8 mouse cellular contexts compared by ENCODE assay signal in genomic region chr5:135168063-135169062, GRCm38 (mm10). TPM values are rescaled to one million over a fixed set of nuclear protein-coding genes. Genes with fewer than 3 reads are reported as not detected.
DNase-seq lines count a peak whose midpoint lies in the region; ATAC-seq lines count a peak whose summit lies in the region.

Bcl7b (plus strand) TSS chr5:135168283.

- H3K36me3 ChIP-seq in hindbrain, embryonic 15.5 days = peaks cover 16% of the 10 kb centered on the region

- DNase-seq in T-cell, adult 2 months (ENCODE audit: low spot score) = peak; percentile 97
- peak; percentile 95 to 97 for DNase-seq in cerebellum, postnatal 36 days
- DNase-seq in frontal cortex, postnatal 36 days (ENCODE audit: low spot score in 2 of 2) = peak; percentile 95 to 98
- DNase-seq in left cerebral cortex, adult 11 months (ENCODE audit: low spot score) = peak; percentile 96
- DNase-seq in lung, postnatal 4 days = peak; percentile 98 to 99
- peak; percentile 89 for DNase-seq in retina, postnatal 7 days (ENCODE audit: low read depth, low spot score)
- peak; percentile 84 for DNase-seq in urinary bladder, adult 2 months (ENCODE audit: low spot score)

- peak within 1 kb of the TSS; percentile 92 for H3K9ac ChIP-seq in hindbrain, embryonic 15.5 days

- no peaks in the 10 kb centered on the region for H3K9me3 ChIP-seq in hindbrain, embryonic 15.5 days

- peak within 1 kb of the TSS; percentile 100 for H3K27ac ChIP-seq in hindbrain, embryonic 15.5 days (replicated peaks)

- H3K4me3 ChIP-seq in hindbrain, embryonic 15.5 days = peak within 1 kb of the TSS; percentile 77

- peak; percentile 98 for ATAC-seq in hindbrain, embryonic 15.5 days (ENCODE audit: low FRiP score, low read depth)

- peak within 1 kb of the TSS; percentile 90 for H3K4me2 ChIP-seq in hindbrain, embryonic 15.5 days

- no peaks in the 10 kb centered on the region for H3K27me3 ChIP-seq in hindbrain, embryonic 15.5 days

- WGBS in hindbrain, embryonic 15.5 days = 2% methylated on average over 66 of the region's 95 CpGs

- H3K4me1 ChIP-seq in hindbrain, embryonic 15.5 days (replicated peaks) = peaks cover 10% of the 10 kb centered on the region

RNA-seq across cellular contexts. Expression of gene Bcl7b, which starts in this region (rescaled TPM):
- polyA plus RNA-seq in hindbrain, embryonic 15.5 days (2015; fragmentation: Nextera tagmentation; extraction: Ambion mirVana) = 38.4 and 41.4 TPM in 2 replicates
- 33.4 and 43.0 TPM in 2 replicates for polyA plus RNA-seq in urinary bladder, adult 2 months (2012; rRNA removed)

Comparison
In these comparisons a context has a peak if more than half of its experiments do, and no peak if none do; other contexts are left out.
1. Peak in every context shown above with its lines: DNase-seq, ATAC-seq, H3K4me3 ChIP-seq and H3K27ac ChIP-seq.